Mouse (Mus musculus): ENCODE measurements around the gene Trim6. TPM values are rescaled to one million over a fixed set of nuclear protein-coding genes. Genes with fewer than 3 reads are reported as not detected.

The Trim6 gene
- total RNA-seq, 2 experiments from 2014 or later, result 0.13 to 3.7 TPM

Other genes with a start within 250 kb of the Trim6 start
- gene Olfr635, start 247.6 kb upstream of the Trim6 start, total RNA-seq (2014; fragmentation: Nextera tagmentation), result not detected in 2 replicates
- gene Olfr635, start 247.6 kb upstream of the Trim6 start, total RNA-seq (2017), result not detected in 2 replicates
- not detected in 2 replicates for gene Olfr638, start 220.0 kb upstream of the Trim6 start, total RNA-seq (2014; fragmentation: Nextera tagmentation)
- not detected in 2 replicates for gene Olfr638, start 220.0 kb upstream of the Trim6 start, total RNA-seq (2017)
- gene Olfr639, start 201.5 kb upstream of the Trim6 start, total RNA-seq (2014; fragmentation: Nextera tagmentation), result not detected in 2 replicates
- not detected in 2 replicates for gene Olfr639, start 201.5 kb upstream of the Trim6 start, total RNA-seq (2017)
- not detected in 2 replicates for gene Olfr640, start 193.2 kb upstream of the Trim6 start, total RNA-seq (2014; fragmentation: Nextera tagmentation)
- not detected in 2 replicates for gene Olfr640, start 193.2 kb upstream of the Trim6 start, total RNA-seq (2017)
- not detected in 2 replicates for gene Olfr641, start 183.3 kb upstream of the Trim6 start, total RNA-seq (2014; fragmentation: Nextera tagmentation)
- not detected in 2 replicates for gene Olfr641, start 183.3 kb upstream of the Trim6 start, total RNA-seq (2017)
- not detected in 2 replicates for gene Olfr642, start 166.1 kb upstream of the Trim6 start, total RNA-seq (2014; fragmentation: Nextera tagmentation)
- gene Olfr642, start 166.1 kb upstream of the Trim6 start, total RNA-seq (2017), result not detected in 2 replicates
- not detected in 2 replicates for gene 4930516K23Rik, start 157.3 kb upstream of the Trim6 start, total RNA-seq (2014; fragmentation: Nextera tagmentation)
- gene 4930516K23Rik, start 157.3 kb upstream of the Trim6 start, total RNA-seq (2017), result not detected in 2 replicates
- gene Olfr644, start 146.9 kb upstream of the Trim6 start, total RNA-seq (2014; fragmentation: Nextera tagmentation), result not detected in 2 replicates
- not detected in 2 replicates for gene Olfr644, start 146.9 kb upstream of the Trim6 start, total RNA-seq (2017)
- not detected in 2 replicates for gene Olfr645, start 133.3 kb upstream of the Trim6 start, total RNA-seq (2014; fragmentation: Nextera tagmentation)
- not detected in 2 replicates for gene Olfr645, start 133.3 kb upstream of the Trim6 start, total RNA-seq (2017)
- gene Olfr646, start 113.9 kb upstream of the Trim6 start, total RNA-seq (2014; fragmentation: Nextera tagmentation), result not detected in 2 replicates
- not detected in 2 replicates for gene Olfr646, start 113.9 kb upstream of the Trim6 start, total RNA-seq (2017)
- gene Ubqln5, start 89.0 kb upstream of the Trim6 start, total RNA-seq (2014; fragmentation: Nextera tagmentation), result not detected in 2 replicates
- not detected in 2 replicates for gene Ubqln5, start 89.0 kb upstream of the Trim6 start, total RNA-seq (2017)
- not detected in 2 replicates for gene Olfr643, start 81.4 kb upstream of the Trim6 start, total RNA-seq (2014; fragmentation: Nextera tagmentation)
- not detected in 2 replicates for gene Olfr643, start 81.4 kb upstream of the Trim6 start, total RNA-seq (2017)
- not detected in 2 replicates for gene Ubqln3, start 75.5 kb upstream of the Trim6 start, total RNA-seq (2014; fragmentation: Nextera tagmentation)
- gene Ubqln3, start 75.5 kb upstream of the Trim6 start, total RNA-seq (2017), result not detected in 2 replicates
- gene Ubqlnl, start 68.2 kb upstream of the Trim6 start, total RNA-seq (2014; fragmentation: Nextera tagmentation), result not detected in 2 replicates
- gene Ubqlnl, start 68.2 kb upstream of the Trim6 start, total RNA-seq (2017), result not detected in 2 replicates
- gene Olfm5, start 54.0 kb upstream of the Trim6 start, total RNA-seq (2014; fragmentation: Nextera tagmentation), result not detected in 2 replicates
- not detected in 2 replicates for gene Olfm5, start 54.0 kb upstream of the Trim6 start, total RNA-seq (2017)
- gene Olfr648, start 35.4 kb upstream of the Trim6 start, total RNA-seq (2014; fragmentation: Nextera tagmentation), result not detected in 2 replicates
- gene Olfr648, start 35.4 kb upstream of the Trim6 start, total RNA-seq (2017), result 0.26 TPM in 1 of 2 replicates, not detected in the other
- gene Olfr649, start 22.8 kb upstream of the Trim6 start, total RNA-seq (2014; fragmentation: Nextera tagmentation), result not detected in 2 replicates
- not detected in 2 replicates for gene Olfr649, start 22.8 kb upstream of the Trim6 start, total RNA-seq (2017)
- 10.9 and 17.8 TPM in 2 replicates for gene Trim34a, start 25.7 kb downstream of the Trim6 start, total RNA-seq (2014; fragmentation: Nextera tagmentation)
- 9.9 and 14.7 TPM in 2 replicates for gene Trim34a, start 25.7 kb downstream of the Trim6 start, total RNA-seq (2017)
- 5.3 and 8.4 TPM in 2 replicates for gene Trim5, start 69.3 kb downstream of the Trim6 start, total RNA-seq (2014; fragmentation: Nextera tagmentation)
- gene Trim5, start 69.3 kb downstream of the Trim6 start, total RNA-seq (2017), result 5.6 and 8.0 TPM in 2 replicates
- 33.9 and 58.4 TPM in 2 replicates for gene Trim12a, start 96.7 kb downstream of the Trim6 start, total RNA-seq (2014; fragmentation: Nextera tagmentation)
- 50.7 and 67.4 TPM in 2 replicates for gene Trim12a, start 96.7 kb downstream of the Trim6 start, total RNA-seq (2017)
- gene Trim34b, start 110.7 kb downstream of the Trim6 start, total RNA-seq (2014; fragmentation: Nextera tagmentation), result not detected in 2 replicates
- not detected in 2 replicates for gene Trim34b, start 110.7 kb downstream of the Trim6 start, total RNA-seq (2017)
- gene Trim12c, start 134.6 kb downstream of the Trim6 start, total RNA-seq (2014; fragmentation: Nextera tagmentation), result 15.1 and 19.1 TPM in 2 replicates
- gene Trim12c, start 134.6 kb downstream of the Trim6 start, total RNA-seq (2017), result 30.2 and 30.8 TPM in 2 replicates
- 0.15 TPM in 1 of 2 replicates, not detected in the other for gene Trim30b, start 151.1 kb downstream of the Trim6 start, total RNA-seq (2014; fragmentation: Nextera tagmentation)
- gene Trim30b, start 151.1 kb downstream of the Trim6 start, total RNA-seq (2017), result 0.77 and 1.5 TPM in 2 replicates
- 2.4 TPM in 1 of 2 replicates, not detected in the other for gene Trim30c, start 182.0 kb downstream of the Trim6 start, total RNA-seq (2014; fragmentation: Nextera tagmentation)
- gene Trim30c, start 182.0 kb downstream of the Trim6 start, total RNA-seq (2017), result 0.69 TPM in 1 of 2 replicates, not detected in the other
- 42.3 and 46.7 TPM in 2 replicates for gene Trim30a, start 246.4 kb downstream of the Trim6 start, total RNA-seq (2014; fragmentation: Nextera tagmentation)
- gene Trim30a, start 246.4 kb downstream of the Trim6 start, total RNA-seq (2017), result 29.0 and 37.9 TPM in 2 replicates

All from granulocyte monocyte progenitor cell, adult 5-6 weeks (primary cell).